In the genomic region with DNA sequence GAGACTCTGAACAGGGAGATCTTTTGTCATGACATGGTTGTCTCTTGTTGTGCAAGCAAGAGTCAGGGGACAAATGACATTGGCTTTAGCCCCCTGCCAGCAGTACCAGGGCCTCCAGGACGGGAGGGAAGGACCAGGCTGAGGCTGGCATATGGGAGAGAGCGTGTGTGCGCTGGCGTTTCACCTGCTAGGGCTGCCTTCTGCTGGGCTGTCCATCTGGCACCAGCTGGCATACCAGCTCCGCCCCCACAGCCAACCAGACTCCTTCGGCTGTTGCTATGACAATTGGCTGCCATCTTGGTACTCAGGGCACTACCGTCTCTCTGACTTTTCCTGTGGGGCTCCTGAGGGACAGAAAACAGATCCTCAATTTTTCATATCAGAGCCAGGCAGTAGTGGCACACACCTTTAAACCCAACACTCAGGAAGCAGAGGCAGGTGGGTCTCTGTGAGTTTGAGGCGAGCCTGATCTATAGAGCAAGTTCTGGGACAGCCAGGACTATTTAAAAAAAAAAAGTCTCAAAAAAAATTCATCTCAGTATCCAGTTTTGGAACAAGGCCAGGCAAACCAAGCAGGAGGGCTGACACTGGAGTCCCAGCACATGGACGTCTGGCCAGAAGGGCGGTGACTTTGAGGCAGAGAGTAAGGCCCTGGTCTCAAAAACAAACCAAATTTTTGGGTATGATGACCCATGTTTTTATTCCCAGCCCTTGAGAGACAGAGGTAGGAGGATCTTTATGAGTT, we compare ENCODE assay signal across 10 mouse cellular contexts. TPM values are rescaled to one million over a fixed set of nuclear protein-coding genes. Genes with fewer than 3 reads are reported as not detected.
DNase-seq lines count a peak whose midpoint lies in the region; ATAC-seq lines count a peak whose summit lies in the region.
"Had no signal": no experiment of that assay in that cellular context is flagged by ENCODE, and none has a peak within 500 bp of the region (broad histone marks: within the 10 kb centered on the region; RNA-seq: fewer than 3 reads in every experiment).

No protein-coding gene starts in this region.

- no peaks in the 10 kb centered on the region for H3K27me3 ChIP-seq in hindbrain, embryonic 13.5 days
- H3K27me3 ChIP-seq in midbrain, embryonic 16.5 days (ENCODE audit: control insufficient read depth, insufficient read depth, low read depth, low read length) = peaks cover 5% of the 10 kb centered on the region

- H3K9ac ChIP-seq in hindbrain, embryonic 13.5 days = peak overlapping the region; percentile 43; the same call in 1 of the 2 replicates
- H3K9ac ChIP-seq in midbrain, embryonic 16.5 days (ENCODE audit: low read depth, low read length) = no peak overlapping the region

- no peaks in the 10 kb centered on the region for H3K9me3 ChIP-seq in hindbrain, embryonic 13.5 days
- H3K9me3 ChIP-seq in midbrain, embryonic 16.5 days (replicated peaks; ENCODE audit: control insufficient read depth, low read length, poor library complexity, severe bottlenecking) = no peaks in the 10 kb centered on the region

- 0 out of 2 replicates have a peak overlapping the region, but pooled peaks have one; percentile 15 for H3K4me2 ChIP-seq in hindbrain, embryonic 13.5 days
- no peak overlapping the region for H3K4me2 ChIP-seq in midbrain, embryonic 16.5 days (ENCODE audit: low read length)

- H3K27ac ChIP-seq in hindbrain, embryonic 13.5 days = peak overlapping the region; percentile 99
- peak overlapping the region; percentile 84 for H3K27ac ChIP-seq in midbrain, embryonic 16.5 days (ENCODE audit: low read length)

- peak; percentile 96 for DNase-seq in cerebellum, adult 9-11 months
- no peak for DNase-seq in kidney, adult 8-10 months
- DNase-seq in embryo, embryonic 9.5 days (ENCODE audit: extremely low spot score) = no peak
- no peak for DNase-seq in heart, postnatal 4 days
- DNase-seq: heart, adult 18-20 months; kidney, adult 9 months; thymus, adult 18-20 months had no signal

- 48% methylated on average over 10 of the region's 10 CpGs for WGBS in hindbrain, embryonic 13.5 days
- 66% methylated on average over 10 of the region's 10 CpGs for WGBS in midbrain, embryonic 16.5 days

- peaks cover 99% of the 10 kb centered on the region for H3K4me1 ChIP-seq in hindbrain, embryonic 13.5 days (replicated peaks)
- H3K4me1 ChIP-seq in midbrain, embryonic 16.5 days (ENCODE audit: control insufficient read depth, insufficient read depth, low read length) = peaks cover 28% of the 10 kb centered on the region

- peaks cover 77% of the 10 kb centered on the region for H3K36me3 ChIP-seq in hindbrain, embryonic 13.5 days
- peaks cover 12% of the 10 kb centered on the region for H3K36me3 ChIP-seq in midbrain, embryonic 16.5 days (ENCODE audit: control insufficient read depth, insufficient read depth, low read length)

- ATAC-seq in cerebellum, adult (ENCODE audit: insufficient number of reproducible peaks, low FRiP score, low TSS enrichment) = peak; percentile 82
- ATAC-seq in hindbrain, embryonic 13.5 days (ENCODE audit: low FRiP score) = no peak
- no peak for ATAC-seq in midbrain, embryonic 16.5 days

- H3K4me3 ChIP-seq in hindbrain, embryonic 13.5 days = no peak overlapping the region
- no peak overlapping the region for H3K4me3 ChIP-seq in midbrain, embryonic 16.5 days (ENCODE audit: low read depth, low read length)

RNA-seq across cellular contexts. Expression of a gene that starts 28.2 kb away (rescaled TPM):
- polyA plus RNA-seq in hindbrain, embryonic 13.5 days (2015; fragmentation: Nextera tagmentation; extraction: Ambion mirVana) = 0.22 and 0.32 TPM in 2 replicates
- 0.18 and 0.21 TPM in 2 replicates for polyA plus RNA-seq in midbrain, embryonic 16.5 days (2015; fragmentation: Nextera tagmentation; extraction: Ambion mirVana)
- total RNA-seq in heart, postnatal 4 days (2021) = not detected
